Mouse (Mus musculus): ENCODE measurements at regions not wholly inside any gene's neighbourhood (a gene's known extent, or its start where the extent isn't known, plus 50 kb on each side); places are given as distances from the start of the nearest gene placed in this dataset.
A peak's percentile ranks its signal among the peaks of the same experiment; 100 is the strongest.

GRCm38 (mm10) chr6:140299653-140300052 is 124.2 kb upstream of the Plekha5 start:
- no peak for DNase-seq

GRCm38 (mm10) chr6:140297969-140298554 is 125.8 kb upstream of the Plekha5 start:
- DNase-seq, result no peak

GRCm38 (mm10) chr6:140297561-140297960 is 126.3 kb upstream of the Plekha5 start:
- no peak for DNase-seq

GRCm38 (mm10) chr6:140290109-140290508 is 133.7 kb upstream of the Plekha5 start:
- peak; percentile 49 for DNase-seq

GRCm38 (mm10) chr6:140288799-140289198 is 135.1 kb upstream of the Plekha5 start:
- no peak for DNase-seq

GRCm38 (mm10) chr6:140282285-140282577 is 141.6 kb upstream of the Plekha5 start:
- DNase-seq, result no peak

- DNase-seq, result no peak
These were observed 142.2 kb upstream of the Plekha5 start for GRCm38 (mm10) chr6:140281488-140282284.

GRCm38 (mm10) chr6:140280817-140281475 is 142.9 kb upstream of the Plekha5 start:
- DNase-seq, result no peak

GRCm38 (mm10) chr6:140279736-140280370 is 144.0 kb upstream of the Plekha5 start:
- DNase-seq, result no peak

GRCm38 (mm10) chr6:140278750-140279149 is 145.1 kb upstream of the Plekha5 start:
- no peak for DNase-seq

GRCm38 (mm10) chr6:140270592-140270991 is 153.3 kb upstream of the Plekha5 start:
- DNase-seq, result no peak

- DNase-seq, result no peak
These were observed 155.4 kb upstream of the Plekha5 start for GRCm38 (mm10) chr6:140268315-140269070.

- no peak for DNase-seq
These were observed 159.9 kb upstream of the Plekha5 start for GRCm38 (mm10) chr6:140263920-140264319.

- DNase-seq, result no peak
These were observed 162.0 kb upstream of the Plekha5 start for GRCm38 (mm10) chr6:140261813-140262212.

- DNase-seq, result no peak
These were observed 165.1 kb upstream of the Plekha5 start for GRCm38 (mm10) chr6:140258761-140259160.

- no peak for DNase-seq
These were observed 165.8 kb upstream of the Plekha5 start for GRCm38 (mm10) chr6:140258101-140258500.

GRCm38 (mm10) chr6:140251527-140251926 is 172.3 kb upstream of the Plekha5 start:
- no peak for DNase-seq

- DNase-seq, result no peak
These were observed 180.3 kb upstream of the Plekha5 start for GRCm38 (mm10) chr6:140243411-140244151.

GRCm38 (mm10) chr6:140239356-140239755 is 184.5 kb upstream of the Plekha5 start:
- DNase-seq, result no peak

- DNase-seq, result no peak
These were observed 190.3 kb upstream of the Plcz1 start for GRCm38 (mm10) chr6:140231537-140231936.

- DNase-seq, result no peak
These were observed 188.0 kb upstream of the Plcz1 start for GRCm38 (mm10) chr6:140229295-140229694.

- DNase-seq, result no peak
These were observed 187.5 kb upstream of the Plcz1 start for GRCm38 (mm10) chr6:140228741-140229140.

Data from thymus, postnatal 4 days (tissue).